Mouse (Mus musculus) kidney, adult 11 months (tissue): ENCODE measurements at regions not wholly inside any gene's neighbourhood (a gene's known extent, or its start where the extent isn't known, plus 50 kb on each side); places are given as distances from the start of the nearest gene placed in this dataset.

Source experiments
- DNase-seq: peaks from one replicate; pipeline ENCODE4 v3.0.0; 2022

DNA sequence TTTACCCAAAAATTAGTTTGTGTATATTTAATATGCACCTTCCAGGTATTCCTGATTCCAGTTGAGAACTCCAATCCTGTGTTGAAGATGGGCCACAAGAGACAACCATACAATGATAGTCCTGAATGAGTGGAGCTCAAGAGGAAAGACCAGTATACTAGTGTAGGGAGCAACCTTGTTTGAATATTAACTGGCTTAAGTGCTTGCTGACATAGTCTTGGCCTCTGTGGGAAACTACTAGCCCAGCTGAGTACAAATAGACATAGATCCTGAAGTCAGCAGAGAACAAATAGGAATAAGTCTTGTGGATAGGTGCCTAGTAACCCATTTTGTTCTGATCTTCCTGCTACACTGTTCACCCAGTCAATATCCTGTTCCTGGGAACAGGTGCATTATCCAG, 91.2 kb downstream of the Cldn34b1 start:
- peak; percentile 20 for DNase-seq

DNA sequence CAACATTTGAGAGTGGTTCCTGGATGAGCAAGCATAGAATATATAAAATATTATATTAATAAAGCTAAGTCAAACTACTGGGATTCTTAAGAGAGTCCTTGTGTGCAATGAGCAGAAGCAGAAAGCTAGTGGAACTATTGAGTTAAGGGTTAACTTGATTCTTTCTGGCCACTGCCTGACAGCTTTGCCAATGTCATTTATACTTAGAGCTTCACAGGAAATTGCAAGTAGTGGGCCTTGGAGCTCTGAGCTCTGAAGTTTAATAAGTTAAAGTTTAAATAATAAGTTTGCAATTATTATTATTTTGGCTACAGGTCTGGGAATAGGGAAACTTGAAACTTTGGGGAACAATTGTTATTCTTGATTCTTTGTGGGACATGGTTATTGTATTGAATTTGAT, 92.2 kb downstream of the Cldn34b1 start:
- peak; percentile 21 for DNase-seq
